Mouse (Mus musculus) C2C12 (cell line): ENCODE data around the gene Srsf3.

Source experiments
- CEBPB ChIP-seq: IDR thresholded peaks from one replicate; pipeline ENCODE4 v1.6.1; 2011; ENCODE audit warnings: low read depth, mild to moderate bottlenecking, control low read depth, moderate library complexity
- CTCF ChIP-seq: IDR thresholded peaks from one replicate; pipeline ENCODE4 v1.5.1; 2011; ENCODE audit not compliant: control insufficient read depth, insufficient read depth, insufficient read length
- FOSL1 ChIP-seq: IDR thresholded peaks from one replicate; pipeline ENCODE4 v1.8.0; 2011; ENCODE audit warnings: mild to moderate bottlenecking, low read length; ENCODE audit not compliant: poor library complexity, insufficient read depth, severe bottlenecking
- MAX ChIP-seq: IDR thresholded peaks from one replicate; pipeline ENCODE4 v1.6.1; 2011; ENCODE audit warnings: mild to moderate bottlenecking, control low read depth
- MYOD1 ChIP-seq: IDR thresholded peaks from one replicate; pipeline ENCODE4 v1.6.1; 2011; ENCODE audit warnings: low read depth; ENCODE audit not compliant: control insufficient read depth, insufficient read length
- MYOG ChIP-seq: IDR thresholded peaks from one replicate; pipeline ENCODE4 v1.6.1; 2011; ENCODE audit not compliant: control insufficient read depth, insufficient read length; ENCODE audit errors: extremely low read depth
- USF1 ChIP-seq: IDR thresholded peaks from one replicate; pipeline ENCODE4 v1.6.1; 2011; ENCODE audit warnings: low read depth, mild to moderate bottlenecking, control low read depth, moderate library complexity

DNA sequence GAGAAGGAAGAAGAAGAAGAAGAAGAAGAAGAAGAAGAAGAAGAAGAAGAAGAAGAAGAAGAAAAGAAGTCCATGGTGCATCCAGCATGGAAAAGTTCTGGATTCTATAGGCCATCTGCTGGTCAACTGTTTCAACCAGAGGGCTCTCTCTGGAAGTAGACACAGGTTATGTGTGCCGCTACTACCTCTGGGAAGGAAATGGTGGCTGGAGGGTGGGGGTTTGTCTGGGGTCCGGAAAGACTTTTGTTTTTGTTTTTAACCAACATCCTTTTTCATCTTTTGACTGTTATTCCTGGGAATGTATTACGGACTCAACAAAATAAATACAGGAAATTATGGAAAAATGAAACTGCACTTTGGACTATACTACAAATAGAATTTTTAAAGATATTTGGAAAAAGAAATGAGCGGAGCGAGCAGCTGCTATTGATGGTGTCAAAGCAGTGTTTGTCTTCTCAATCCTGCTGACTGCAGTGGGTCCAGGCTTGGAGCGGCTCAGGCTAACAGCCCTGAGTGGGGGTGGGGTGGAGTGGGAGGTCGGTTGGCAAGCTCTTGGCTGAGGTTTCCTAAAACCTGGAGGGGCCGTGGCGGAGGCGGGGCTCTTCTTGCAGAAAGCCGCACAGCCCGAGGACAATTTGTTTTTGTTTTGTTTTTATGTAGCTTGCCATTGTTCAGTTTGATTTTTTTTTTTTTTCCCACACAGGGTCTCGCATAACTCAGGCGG lies 45.5 kb downstream of the Srsf3 start:
- TF ChIP-seq CEBPB (no peak), MAX (no peak), CTCF (no peak), USF1 (no peak), MYOG (no peak), MYOD1 (no peak), FOSL1 (no peak)
